Mouse (Mus musculus): ENCODE measurements at regions not wholly inside any gene's neighbourhood (a gene's known extent, or its start where the extent isn't known, plus 50 kb on each side); places are given as distances from the start of the nearest gene placed in this dataset.

DNA sequence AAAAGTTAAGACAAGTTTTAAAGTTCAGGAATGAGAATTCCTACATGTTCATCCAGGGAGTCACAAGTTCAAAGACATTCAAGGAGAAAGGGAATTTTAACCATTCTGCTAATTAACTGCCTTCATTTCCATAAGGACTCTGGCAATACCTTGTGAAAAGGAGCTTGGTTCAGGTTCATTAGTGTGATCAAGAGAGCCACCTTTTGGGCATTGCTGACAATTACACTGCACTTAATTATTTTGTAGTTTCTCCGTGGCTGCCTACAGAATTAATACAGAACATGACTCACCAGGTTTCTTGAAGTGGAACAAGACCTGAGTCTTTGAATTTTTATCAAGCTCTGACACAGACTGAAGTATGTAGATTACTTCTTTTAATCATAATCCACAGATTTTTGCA is 52.4 kb upstream of the Ankef1 start:
- no peaks in the 10 kb centered on the region for H3K9me3 ChIP-seq (ENCODE audit: low read length)
- H3K4me1 ChIP-seq (ENCODE audit: insufficient read depth): no peaks in the 10 kb centered on the region
- peak; percentile 69; the same call in 1 of the 2 replicates for ATAC-seq
- peak; percentile 66 for DNase-seq
- H3K27me3 ChIP-seq (ENCODE audit: insufficient read depth, low read length): no peaks in the 10 kb centered on the region
- H3K4me3 ChIP-seq (ENCODE audit: low read depth, low read length): no peak overlapping the region
- no peak overlapping the region for H3K9ac ChIP-seq
- WGBS: 0% methylated on average over 1 of the region's 1 CpGs
- peak; percentile 73 for TF ChIP-seq CTCF (IDR thresholded peaks at IDR 0.05; ENCODE audit: low read depth)
- no peak overlapping the region for H3K27ac ChIP-seq (ENCODE audit: low read depth, low read length)
- H3K4me2 ChIP-seq (ENCODE audit: low read depth): no peak overlapping the region
- no peaks in the 10 kb centered on the region for H3K36me3 ChIP-seq (ENCODE audit: insufficient read depth)
